Mouse (Mus musculus): ENCODE measurements around the gene Nudt17.
"Not testable (repeated sequence)": the region's sequence is repeated elsewhere in the genome, so short reads cannot be mapped to it uniquely, and the experiment has no call there.

Nudt17 gene

DNA sequence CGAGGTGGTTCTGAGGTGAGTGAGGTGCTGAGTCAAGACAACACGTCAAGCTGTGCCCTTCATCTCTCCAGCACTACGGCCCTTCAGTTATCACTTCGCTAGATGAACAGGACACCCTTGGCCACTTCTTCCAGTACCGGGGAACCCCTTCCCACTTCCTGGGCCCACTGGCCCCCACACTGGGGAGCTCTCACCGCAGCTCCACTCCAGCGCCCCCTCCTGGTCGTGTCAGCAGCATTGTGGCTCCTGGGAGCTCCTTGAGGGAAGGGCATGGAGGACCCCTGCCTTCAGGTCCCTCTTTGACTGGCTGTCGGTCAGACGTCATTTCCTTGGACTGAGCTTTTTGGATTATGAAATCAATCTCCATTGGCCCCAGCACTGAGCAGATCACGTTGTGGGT, 3.6 kb downstream of the Nudt17 start:
- peak in 1 of 2 experiments; percentile 80 for DNase-seq (ENCODE audit: low spot score in 2 of 2)

DNA sequence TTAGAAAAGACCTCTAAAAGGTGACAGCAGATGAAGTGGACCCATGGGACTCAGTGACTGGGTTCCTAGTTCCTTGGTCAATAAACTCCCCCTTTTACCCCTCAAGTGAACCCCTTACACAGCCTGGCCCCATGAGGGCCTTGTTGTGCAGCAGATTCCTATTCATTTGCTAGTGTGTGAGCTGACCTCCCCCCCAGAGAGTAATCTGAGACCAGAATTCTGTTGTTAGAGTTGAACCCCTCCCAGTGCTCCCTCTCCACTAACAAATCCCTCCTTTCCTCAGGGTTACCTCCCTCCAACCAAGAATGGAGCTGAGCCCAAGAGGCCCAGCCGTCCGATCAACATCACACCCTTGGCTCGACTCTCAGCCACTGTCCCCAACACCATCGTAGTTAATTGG, 7.4 kb downstream of the Nudt17 start:
- DNase-seq (ENCODE audit: low spot score in 2 of 2): no peak

DNA sequence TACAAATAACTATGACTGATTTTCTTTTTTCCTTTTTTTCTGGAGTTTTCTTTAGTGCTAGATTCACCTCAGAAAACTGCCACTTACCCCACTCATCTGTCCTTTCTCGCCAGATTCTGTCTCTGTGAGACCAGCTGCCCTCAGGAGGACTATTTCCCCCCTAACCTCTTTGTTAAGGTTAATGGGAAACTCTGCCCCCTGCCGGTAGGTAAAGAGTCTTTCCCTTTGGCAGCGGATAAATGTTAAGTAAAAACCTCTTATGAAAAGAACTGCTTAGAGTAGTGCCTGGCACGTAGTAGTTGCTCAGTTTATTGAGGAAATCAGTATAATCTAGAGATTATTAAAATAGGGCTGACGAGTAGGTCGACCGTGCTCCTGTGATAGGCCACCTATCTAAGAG, 8.0 kb downstream of the Nudt17 start:
- no peak for DNase-seq (ENCODE audit: low spot score in 2 of 2)

DNA sequence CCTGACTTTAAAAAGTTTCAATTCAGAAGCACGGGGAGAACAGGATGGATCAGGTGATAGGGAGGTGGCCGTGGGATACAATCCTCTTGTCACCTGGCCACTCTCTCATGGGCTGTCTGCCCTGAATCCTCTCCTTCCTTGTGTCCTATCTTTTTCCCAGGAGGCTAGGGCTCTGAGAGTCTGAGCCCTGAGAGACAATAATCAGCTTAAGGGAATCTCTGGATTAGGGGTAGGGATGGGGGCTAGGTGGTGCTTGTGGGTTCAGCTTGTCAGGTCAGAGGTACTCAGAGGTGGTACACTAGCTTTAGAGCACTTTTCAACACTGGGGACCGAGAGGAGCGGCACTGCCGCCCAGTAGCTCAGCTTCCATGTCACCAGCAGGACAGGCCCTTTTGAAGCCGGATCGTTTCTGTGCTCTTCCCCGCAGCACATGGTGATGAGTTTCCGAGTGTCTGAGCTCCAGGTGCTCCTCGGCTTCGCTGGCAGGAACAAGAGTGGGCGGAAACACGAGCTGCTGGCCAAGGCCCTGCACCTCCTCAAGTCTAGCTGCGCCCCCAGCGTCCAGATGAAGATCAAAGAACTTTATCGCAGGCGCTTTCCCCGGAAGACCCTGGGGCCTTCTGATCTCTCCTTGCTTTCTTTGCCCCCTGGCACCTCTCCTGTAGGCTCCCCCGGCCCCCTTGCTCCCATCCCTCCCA, 9.2 kb downstream of the Nudt17 start:
- no peak for DNase-seq (ENCODE audit: low spot score in 2 of 2)

DNA sequence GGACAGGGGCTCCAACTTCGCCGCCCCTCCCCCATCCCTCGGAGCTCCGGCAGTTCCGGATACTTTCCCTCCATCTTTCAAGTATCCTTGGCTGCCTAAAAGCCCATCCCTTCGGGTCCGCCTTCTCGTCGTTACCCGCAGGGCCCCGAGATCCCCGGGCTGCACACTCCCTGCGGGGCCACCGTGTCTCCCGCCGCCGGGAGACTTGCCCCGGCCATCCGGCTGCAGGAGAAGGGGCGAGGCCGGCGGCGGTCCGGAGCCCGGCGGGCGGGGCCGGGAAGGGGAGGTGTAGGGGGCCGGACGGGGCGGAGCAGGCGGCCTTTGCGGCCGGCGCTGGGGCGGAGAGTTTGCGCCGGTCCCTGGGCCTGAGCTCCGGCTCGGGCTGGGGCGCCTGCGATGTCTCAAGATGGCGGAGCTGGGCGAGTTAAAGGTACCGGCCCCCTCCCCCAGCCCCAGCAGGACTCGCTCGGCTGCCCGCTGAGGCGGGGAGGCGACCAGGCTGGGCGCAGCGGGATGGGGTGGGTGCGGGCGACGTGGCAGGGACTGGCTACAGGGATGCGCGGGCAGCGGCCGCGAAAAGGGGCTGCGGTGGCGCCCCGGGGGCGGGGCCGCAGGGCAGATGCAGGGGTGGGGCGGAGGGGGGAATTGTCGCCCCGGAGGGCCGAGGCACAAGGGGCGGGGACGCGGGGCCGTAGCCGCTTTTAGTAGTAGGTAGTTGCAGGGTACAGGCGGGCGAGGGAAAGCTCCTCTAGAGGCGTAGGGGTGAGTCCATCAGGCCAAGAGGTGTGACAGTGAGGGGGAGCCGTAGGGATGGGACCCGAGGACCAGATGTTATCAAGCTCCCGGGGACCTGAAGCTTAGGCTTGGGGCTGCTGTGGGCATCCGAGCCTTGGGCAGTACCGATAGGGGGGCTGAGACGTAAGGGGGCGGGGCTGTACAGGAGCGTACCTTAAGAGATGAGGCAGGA, 11.3 kb downstream of the Nudt17 start:
- DNase-seq (ENCODE audit: low spot score in 2 of 2): peak; percentile 86 to 93

DNA sequence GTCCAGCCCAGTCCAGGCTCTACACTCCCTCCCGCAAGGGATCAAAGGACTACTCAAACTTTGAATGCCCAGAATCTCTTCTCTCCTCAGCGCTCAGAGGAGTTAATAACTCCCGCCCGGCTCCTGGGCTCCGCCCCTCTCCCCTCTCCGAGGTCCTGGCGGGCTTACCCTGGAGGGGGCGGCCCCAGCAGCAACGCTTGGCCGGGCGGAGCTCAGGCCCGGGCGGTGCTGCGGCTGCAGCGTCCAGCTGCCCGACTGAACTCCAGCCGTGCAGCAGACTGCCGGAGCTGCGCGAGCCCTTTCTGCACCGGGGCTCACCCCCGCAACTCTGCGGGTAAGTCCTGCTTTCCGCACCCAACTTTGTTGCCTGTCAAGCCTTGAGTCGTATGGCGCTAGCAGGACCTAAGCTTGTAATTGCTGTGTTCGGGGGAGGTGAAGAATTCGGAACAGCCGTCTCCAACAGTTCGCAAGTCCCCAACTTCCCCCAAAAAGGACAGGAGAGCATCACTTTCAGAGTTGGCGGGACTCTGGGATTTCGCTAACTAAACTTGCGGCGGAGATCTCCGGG, 12.1 kb downstream of the Nudt17 start, which contains the start of gene Pias3:
Gene Pias3 (plus strand): TSS at position 187 of the 568 bp plus-strand sequence.
- peak; percentile 70 to 83 for DNase-seq (ENCODE audit: low spot score in 2 of 2)

DNA sequence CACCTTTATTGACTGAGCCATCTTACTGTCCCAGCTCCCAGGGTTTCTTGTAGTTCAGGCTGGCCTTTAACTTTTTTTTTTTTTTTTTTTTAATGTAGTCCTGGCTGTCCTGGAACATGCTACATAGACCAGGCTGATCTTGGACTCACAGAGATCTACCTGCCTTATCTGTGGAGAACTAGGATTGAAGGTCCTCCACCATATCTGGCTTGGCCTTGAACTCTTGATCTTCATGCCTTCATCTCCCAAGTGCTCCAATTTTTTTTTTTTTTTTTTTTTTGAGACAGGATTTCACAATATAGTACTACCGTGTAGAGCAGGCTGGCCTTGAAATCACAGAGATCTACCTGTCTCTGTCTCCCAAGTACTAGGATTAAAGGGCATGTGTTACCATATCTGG, 14.8 kb downstream of the Nudt17 start:
- DNase-seq (ENCODE audit: low spot score in 2 of 2): no peak

DNA sequence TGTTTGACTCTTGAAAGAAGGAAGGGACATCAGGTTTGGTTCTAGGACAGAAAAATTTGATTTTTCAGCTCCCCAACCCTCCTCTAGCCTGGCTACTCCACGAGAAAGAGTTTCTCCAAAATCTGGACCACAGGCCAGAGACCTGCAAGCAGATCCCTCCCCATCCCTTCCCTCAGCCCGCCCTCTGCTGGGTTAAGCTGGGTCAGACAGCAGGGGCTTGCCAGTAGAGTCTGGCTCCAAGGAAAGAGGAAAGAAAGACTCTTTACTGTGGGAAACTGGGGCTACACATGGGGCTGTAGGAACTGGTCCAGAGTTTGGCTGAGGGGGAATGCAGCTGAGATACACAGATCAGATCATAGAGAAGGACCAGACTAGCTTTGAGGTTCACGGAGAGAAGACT, 15.9 kb downstream of the Nudt17 start:
- no peak for DNase-seq (ENCODE audit: low spot score in 2 of 2)

DNA sequence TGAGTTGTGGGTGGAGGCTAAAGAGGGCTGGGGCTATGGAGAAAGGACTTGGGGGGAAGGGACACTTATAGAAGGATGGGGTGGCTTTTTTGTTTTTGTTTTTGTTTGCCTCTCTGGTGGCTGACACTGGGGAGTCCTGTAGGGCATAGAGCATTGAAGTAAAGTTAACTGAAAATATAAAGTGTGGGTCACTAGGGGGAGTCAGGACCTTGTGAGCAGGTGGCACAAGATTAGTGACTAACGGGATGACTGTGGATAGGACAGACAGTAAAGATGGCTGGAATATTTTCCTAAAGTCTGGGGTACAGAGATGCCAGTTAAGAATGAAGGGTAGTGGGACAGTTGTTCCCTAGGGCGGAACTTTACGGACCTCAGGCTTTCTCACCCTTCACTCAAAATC, 18.1 kb downstream of the Nudt17 start:
- DNase-seq (ENCODE audit: low spot score in 2 of 2): no peak

DNA sequence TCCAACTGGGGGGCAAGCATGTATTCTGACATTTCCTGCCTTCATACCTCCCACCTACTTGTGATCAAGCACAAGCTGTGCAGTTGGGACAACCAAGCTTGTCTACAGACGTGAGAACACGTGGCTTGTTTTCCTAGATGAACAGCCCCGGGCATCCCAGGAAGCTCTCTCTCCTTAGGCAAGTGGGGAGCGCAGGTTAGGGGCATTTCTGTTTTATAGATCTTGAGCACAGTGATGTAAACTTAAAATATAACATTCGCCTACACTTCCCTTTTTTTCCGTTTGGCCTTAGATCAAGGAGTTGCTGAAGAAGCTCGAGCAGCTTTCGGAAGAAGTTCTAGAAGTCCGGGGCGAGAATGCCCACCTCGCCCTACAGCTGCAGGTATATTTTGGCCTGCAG, 19.5 kb downstream of the Nudt17 start:
- no peak for DNase-seq (ENCODE audit: low spot score in 2 of 2)

DNA sequence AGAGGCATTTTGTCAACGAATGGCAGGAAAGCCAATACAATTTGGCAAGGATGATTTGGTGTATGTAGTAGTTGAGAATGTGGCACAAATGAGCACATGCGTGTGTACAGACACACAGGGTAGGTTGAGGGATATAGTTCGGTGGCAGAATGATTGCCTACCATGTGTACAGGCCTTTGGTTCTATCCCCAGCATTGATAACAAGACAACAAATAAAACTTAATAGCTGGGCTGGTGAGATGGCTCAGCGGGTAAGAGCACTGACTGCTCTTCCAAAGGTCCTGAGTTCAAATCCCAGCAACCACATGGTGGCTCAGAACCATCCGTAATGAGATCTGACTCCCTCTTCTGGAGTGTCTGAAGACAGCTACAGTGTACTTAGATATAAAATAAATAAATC, 22.3 kb downstream of the Nudt17 start:
- DNase-seq (ENCODE audit: low spot score in 2 of 2): not testable (repeated sequence)

DNA sequence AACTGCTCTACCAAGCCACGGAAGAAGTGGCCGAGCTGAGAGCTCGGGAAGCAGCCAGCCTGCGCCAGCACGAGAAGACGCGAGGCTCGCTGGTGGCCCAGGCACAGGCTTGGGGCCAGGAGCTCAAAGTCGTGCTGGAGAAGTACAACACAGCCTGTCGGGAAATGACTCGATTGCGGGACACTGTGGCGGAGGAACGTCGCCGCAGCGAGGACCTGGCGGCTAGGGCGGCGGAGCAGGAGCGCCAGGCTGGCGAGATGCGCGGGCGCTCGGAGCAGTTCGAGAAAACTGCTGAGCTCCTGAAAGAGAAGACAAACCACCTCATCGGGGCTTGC, 23.6 kb downstream of the Nudt17 start:
- DNase-seq (ENCODE audit: low spot score in 2 of 2): no peak

DNA sequence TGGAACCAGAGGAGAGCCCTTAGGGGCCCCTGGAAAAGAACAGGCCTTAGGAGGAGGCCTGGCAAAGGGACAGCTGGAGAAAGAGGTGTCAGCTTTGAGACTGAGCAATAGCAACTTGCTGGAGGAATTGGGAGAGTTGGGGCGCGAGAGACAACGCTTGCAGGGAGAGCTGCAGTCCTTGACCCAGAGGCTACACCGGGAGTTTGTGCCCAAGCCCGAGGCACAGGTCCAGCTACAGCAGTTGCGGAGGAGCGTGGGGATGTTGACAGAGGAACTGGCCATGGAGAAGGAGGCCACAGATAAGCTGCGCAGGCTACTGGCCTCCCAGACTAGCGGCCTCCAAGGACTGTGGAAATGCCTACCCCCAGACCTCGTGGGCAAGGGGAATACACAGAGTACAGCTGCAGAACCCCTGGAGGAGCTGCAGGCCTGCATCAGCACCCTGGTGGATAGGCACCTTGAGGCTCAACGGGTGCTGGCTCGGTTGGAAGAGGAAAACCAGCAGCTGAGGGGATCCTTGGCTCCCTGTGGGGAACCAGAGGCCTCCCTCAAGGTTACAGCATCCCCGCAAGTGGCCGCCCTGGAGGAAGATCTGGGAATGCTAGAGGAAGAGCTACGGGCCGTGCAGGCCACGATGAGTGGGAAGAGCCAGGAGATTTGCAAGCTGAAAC, 24.1 kb downstream of the Nudt17 start:
- no peak for DNase-seq (ENCODE audit: low spot score in 2 of 2)

DNA sequence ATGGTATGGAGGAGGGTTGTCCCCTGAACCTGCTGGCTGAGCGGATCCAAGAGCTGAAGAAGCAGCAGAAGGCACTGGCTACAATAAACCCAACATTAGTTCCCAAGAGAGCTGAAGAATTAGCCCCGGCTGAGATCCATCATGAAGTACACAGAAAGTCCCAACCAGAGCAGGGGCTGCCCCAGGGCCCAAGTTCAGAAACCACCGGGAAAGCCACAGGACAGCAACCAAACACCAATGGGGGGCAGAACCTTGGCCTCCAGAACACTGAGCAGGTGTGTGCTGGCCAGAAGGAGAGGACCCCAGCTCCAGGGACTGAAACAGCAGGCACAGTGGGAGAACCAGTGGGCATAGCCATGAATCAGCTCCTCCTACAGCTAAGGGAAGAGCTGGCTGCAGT, 24.9 kb downstream of the Nudt17 start:
- no peak for DNase-seq (ENCODE audit: low spot score in 2 of 2)

DNA sequence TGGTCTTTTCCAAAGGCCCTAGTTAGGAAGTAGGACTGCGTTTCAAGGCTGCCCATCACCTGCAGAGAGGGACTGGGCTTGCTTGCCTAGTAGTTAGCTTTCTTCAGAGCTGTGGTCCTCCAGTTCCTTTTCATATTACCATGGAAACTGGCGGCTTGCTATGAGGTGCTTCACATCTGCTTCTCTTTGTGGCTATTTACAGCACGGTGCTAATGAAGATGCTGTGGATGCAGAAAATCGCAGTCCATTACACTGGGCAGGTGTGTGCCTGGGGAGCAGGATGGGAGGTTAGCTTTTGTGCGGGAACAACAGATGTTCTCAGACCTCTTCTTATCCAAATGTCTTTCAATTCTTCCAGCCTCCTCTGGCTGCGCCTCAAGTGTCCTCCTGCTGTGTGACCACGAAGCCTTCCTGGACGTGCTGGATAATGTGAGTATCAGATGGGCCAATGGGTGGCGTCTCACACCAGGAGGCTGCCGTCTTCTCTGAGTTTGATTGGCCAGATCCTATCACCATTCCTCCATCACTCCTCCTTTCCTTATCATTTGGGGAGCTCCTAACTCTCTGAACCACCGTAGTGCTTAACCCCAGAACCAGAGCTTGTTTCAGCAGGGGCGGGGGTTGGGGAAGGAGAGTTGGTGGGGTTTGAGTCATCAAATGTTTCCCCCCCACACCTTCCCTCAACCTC, 27.9 kb downstream of the Nudt17 start:
- DNase-seq (ENCODE audit: low spot score in 2 of 2): no peak

DNA sequence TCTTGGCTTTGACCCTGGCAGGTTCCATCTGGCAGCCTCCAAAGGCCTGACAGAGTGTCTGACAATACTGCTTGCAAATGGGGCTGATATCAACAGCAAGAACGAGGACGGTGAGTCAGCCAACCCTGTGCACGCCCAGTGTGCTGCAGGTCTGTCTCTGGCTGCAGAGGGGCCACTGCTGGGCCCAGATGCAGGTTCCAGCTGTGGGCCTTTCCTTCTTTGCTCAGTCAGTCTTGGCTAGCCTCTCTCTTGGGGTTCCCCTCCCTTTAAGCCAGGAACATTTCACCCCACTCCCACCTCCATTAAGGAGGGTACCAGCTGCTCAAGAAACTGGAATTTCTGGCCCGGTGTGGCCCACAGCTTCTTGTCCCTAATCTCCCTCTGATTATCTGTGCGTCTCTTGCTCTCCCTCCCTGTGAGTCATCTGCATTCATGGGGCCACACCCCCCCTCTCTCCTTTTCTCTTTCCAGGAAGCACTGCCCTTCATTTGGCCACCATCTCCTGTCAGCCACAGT, 29.1 kb downstream of the Nudt17 start:
- no peak for DNase-seq (ENCODE audit: low spot score in 2 of 2)

DNA sequence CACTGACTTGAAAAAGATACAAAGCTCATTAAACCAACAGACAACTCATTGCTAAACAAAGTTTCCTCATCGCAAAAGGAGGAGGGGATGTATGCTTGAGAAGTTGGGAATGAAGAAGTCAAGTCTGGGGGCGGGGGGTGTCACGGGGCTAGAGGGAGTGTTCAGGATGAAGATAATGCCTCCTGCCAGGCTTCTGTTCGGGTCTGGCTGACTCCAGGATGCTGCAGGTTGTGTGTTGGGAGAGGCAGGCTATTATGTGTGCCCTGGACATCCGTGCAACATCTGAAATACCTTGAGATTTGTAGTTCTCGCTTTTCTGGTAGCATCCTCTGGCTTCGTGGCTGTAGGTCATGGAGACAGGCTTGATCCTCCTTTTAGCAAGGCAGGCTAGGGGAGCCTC, 29.9 kb downstream of the Nudt17 start:
- no peak for DNase-seq (ENCODE audit: low spot score in 2 of 2)

DNA sequence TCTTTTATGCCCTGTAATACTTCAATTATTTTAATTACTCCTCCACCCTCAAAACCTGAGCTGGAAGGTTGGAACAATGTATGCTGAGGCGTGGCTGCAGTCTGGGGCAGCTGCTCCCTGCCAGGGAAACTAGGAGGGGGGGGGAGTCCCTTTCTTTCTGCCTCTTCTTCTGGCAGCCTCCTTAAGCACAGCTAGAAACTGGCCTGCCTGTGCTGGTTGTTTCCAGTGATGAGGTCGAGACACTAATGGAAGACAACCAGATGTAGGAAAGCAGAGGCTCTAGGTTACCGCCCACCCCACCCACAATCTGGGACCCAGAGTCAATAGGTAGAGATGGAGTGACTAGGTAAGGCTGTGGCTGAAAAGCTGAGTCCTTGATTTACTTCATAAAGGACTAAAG, 32.7 kb downstream of the Nudt17 start:
- DNase-seq (ENCODE audit: low spot score in 2 of 2): no peak

DNA sequence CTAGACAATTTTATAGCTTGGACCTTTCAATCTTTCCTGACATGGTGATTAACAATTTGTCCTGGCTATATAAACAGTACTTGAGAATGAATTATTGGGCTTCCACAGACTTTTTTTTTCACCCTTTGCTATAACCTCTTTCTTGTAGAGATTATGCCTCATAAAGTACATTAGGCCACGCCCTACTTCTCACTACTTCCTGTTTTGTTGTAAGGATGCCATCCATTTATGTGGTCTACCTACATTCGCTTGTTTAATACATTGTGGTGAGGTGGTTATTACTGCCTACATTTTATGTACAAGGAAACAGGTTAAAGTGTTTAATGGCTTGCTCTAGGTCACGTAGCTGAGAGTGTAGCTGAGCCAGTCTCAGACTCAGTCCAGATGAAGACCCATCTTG, 33.2 kb downstream of the Nudt17 start:
- DNase-seq (ENCODE audit: low spot score in 2 of 2): no peak

DNA sequence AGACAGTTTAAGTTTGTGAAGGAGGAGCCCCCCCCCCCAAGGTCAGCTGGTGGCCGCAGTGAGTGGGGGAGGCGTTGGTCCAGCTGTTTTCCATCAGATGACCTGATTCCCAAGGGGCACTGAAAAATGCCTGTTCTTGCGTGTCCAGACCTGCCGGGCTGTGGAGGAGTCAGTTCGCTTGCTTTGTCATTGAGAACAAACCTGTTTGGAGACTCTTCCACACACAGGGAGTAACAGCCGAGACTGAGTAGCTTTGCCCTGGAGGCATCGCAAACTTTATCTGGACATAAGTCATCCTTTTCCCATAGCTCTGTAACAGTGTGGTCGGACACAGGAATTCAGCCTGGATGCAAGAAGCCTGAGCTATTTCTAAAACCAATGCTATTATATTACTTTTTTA, 33.9 kb downstream of the Nudt17 start:
- no peak for DNase-seq (ENCODE audit: low spot score in 2 of 2)

DNA sequence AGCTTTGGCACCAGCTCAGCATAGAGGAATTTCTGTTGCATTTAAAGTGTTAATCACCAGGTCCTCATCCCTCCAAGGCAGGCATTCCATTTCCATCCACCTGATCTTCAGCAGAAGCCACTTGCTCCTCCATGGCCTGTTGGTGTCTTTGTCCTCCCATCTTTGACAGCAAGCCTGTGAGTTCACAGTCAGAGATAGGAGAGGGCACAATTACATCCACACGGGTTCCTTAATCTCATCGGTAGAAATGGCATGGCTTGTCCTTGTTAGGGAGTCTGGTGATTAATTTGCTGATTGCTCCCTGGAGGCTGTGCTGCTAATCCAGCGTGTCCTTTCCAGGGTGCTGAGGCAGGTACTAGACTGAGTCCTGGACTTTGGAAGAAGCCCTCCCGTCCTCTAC, 34.8 kb downstream of the Nudt17 start:
- DNase-seq (ENCODE audit: low spot score in 2 of 2): no peak
